Mouse (Mus musculus) macrophage (primary cell): ENCODE data around the gene Thy1. TPM values are rescaled to one million over a fixed set of nuclear protein-coding genes. Genes with fewer than 3 reads are reported as not detected.
A peak's percentile ranks its signal among the peaks of the same experiment; 100 is the strongest.

Experiments
- H3K27ac ChIP-seq: fragments of 350-480 bp; formaldehyde crosslinking; 2 replicates; pipeline ENCODE4 v1.9.0; 2021
- H3K36me3 ChIP-seq: fragments of 350-480 bp; formaldehyde crosslinking; 2 replicates; pipeline ENCODE4 v1.9.0; 2021; ENCODE audit errors: inconsistent target
- H3K4me3 ChIP-seq: fragments of 350-480 bp; formaldehyde crosslinking; 2 replicates; pipeline ENCODE4 v1.9.0; 2021; ENCODE audit errors: inconsistent target
- H3K79me2 ChIP-seq: fragments of 350-480 bp; formaldehyde crosslinking; 2 replicates; pipeline ENCODE4 v1.9.0; 2021; ENCODE audit errors: inconsistent target
- WGBS: methylation state at CpG from one replicate; pipeline ENCODE4 v1.1.7; 2026; ENCODE audit warnings: inconsistent platforms; ENCODE audit not compliant: missing documents; 5-methylcytosine and 5-hydroxymethylcytosine counted together
- polyA plus RNA-seq: library from polyadenylated mRNA; stranded (reverse); fragments of 250-400 nt; gene quantifications from 3 replicates; pipeline ENCODE4 v1.2.4, GENCODE M21; 2018; ENCODE audit warnings: inconsistent platforms

Thy1 gene
- polyA plus RNA-seq, 1 experiment from 2014 or later: 0.87 TPM

DNA sequence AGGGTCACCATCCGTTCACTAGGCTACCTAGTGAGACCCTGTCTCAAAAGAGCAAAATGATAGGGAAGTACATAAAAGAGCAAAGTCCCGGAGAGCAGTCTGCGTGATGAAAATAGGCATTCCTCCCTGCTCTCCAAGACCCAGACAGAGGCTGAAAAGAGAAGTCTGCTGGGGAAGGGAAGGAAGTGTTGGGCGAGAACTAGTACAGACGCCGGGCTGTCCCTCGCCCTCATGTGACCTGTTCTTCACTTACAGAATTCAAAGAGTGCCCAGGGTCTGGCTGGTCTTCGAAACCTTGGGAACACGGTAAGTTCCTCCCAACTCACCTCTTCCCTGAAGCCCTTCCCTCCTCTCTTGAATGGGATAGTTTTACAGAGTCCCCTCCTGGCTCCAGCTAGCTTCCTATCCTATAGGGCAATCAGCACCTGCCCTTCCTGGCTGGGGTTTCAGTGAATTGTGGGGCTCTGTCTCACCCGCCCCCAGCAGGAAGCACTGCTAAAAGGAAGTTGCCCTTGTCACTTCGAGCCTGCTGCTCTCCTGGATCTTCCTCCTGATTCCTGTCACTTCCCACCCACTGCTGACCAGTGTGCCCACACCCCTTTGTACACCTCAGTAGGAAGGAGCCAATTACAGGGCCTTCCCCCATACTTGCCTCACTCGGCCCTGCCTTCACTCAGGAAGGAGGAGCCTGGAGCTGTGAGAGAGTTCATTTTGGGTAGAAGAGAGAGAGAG lies 45.9 kb downstream of the Thy1 start:
- no peak overlapping the region; the same call in 1 of the 2 replicates for H3K4me3 ChIP-seq

GRCm38 (mm10) chr9:44093612-44094503 lies 50.7 kb downstream of the Thy1 start:
- Histone ChIP-seq H3K27ac (no peak overlapping the region), H3K79me2 (no peaks in the 10 kb centered on the region), H3K36me3 (peaks cover 7% of the 10 kb centered on the region; the same call in 1 of the 2 replicates), H3K4me3 (no peak overlapping the region)
- 50% methylated on average over 19 of the region's 24 CpGs for WGBS

More for the DNA sequence above, 45.9 kb downstream of the Thy1 start:
- Histone ChIP-seq H3K79me2 (no peaks in the 10 kb centered on the region), H3K36me3 (peaks cover 7% of the 10 kb centered on the region; the same call in 1 of the 2 replicates), H3K27ac (peak overlapping the region; percentile 89)
- 2% methylated on average over 12 of the region's 12 CpGs for WGBS

DNA sequence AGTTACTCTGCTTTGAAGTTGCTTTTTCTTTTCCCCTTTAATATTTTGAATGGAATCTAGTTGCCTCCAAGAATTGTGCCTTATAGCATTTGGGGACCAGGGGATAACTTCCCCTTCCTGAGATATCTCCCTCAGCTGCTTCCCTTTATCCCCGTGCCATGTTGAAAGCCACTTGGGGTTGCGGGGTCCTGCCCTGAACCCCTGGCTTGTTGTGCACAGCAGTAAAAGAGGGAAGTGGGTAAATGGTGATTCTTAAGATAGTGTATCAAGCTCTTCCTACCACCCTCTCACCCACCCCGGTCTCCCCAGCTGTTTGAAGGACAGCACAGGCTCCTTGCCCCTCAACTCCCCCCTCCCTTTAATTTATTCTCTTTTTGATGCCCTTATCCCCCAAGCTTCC lies 51.6 kb downstream of the Thy1 start:
- no peak overlapping the region for H3K27ac ChIP-seq
- WGBS: 29% methylated on average over 3 of the region's 3 CpGs
- H3K79me2 ChIP-seq: no peaks in the 10 kb centered on the region
- H3K36me3 ChIP-seq: peaks cover 7% of the 10 kb centered on the region; the same call in 1 of the 2 replicates
- no peak overlapping the region for H3K4me3 ChIP-seq

- WGBS: 93% methylated on average over 9 of the region's 9 CpGs
- Histone ChIP-seq H3K4me3 (no peak overlapping the region), H3K79me2 (no peaks in the 10 kb centered on the region), H3K36me3 (peaks cover 7% of the 10 kb centered on the region; the same call in 1 of the 2 replicates), H3K27ac (no peak overlapping the region)
Measured at GRCm38 (mm10) chr9:44095781-44096180, 52.6 kb downstream of the Thy1 start.

DNA sequence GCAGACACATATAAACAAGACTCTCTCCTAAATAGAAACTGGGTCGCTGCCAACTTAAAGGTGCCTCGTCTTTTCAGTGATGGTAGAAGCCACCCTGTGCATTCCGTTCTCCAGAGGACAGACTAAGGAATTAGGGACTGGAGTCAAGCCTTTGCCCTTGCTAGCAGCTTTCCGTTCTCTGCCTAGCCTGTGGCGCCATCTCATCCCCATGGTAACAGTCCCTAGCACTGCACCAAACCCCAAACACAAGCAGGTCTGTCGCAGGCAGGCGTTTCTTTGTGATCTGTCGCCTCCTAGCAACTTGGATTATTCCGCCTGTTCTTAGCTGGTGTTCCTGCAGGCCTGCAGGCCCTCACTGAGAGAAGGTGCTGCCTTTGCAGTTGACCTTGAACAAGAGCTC lies 53.4 kb downstream of the Thy1 start:
- Histone ChIP-seq H3K4me3 (no peak overlapping the region), H3K79me2 (no peaks in the 10 kb centered on the region), H3K27ac (no peak overlapping the region), H3K36me3 (peaks cover 7% of the 10 kb centered on the region; the same call in 1 of the 2 replicates)
- 90% methylated on average over 9 of the region's 9 CpGs for WGBS

Other genes with a start within 250 kb of the Thy1 start
- 0.59 to 3.4 TPM (median 2.0 TPM) in 3 replicates for gene Usp2, start 23.6 kb downstream of the Thy1 start, polyA plus RNA-seq
- gene Mfrp, start 58.3 kb downstream of the Thy1 start, polyA plus RNA-seq: not detected in 3 replicates
- not detected in 3 replicates for gene C1qtnf5, start 63.9 kb downstream of the Thy1 start, polyA plus RNA-seq
- gene Gm49380, start 70.1 kb downstream of the Thy1 start, polyA plus RNA-seq: 0.06 TPM in 1 of 3 replicates, not detected in the others
- 13.3 to 20.0 TPM (median 18.3 TPM) in 3 replicates for gene Rnf26, start 70.1 kb downstream of the Thy1 start, polyA plus RNA-seq
- 0.11 to 0.30 TPM in 2 of 3 replicates, not detected in the other for gene Mcam, start 91.1 kb downstream of the Thy1 start, polyA plus RNA-seq
- 37.9 to 51.2 TPM (median 42.7 TPM) in 3 replicates for gene Cbl, start 190.7 kb downstream of the Thy1 start, polyA plus RNA-seq
- not detected in 3 replicates for gene Ccdc153, start 197.3 kb downstream of the Thy1 start, polyA plus RNA-seq
- gene Pdzd3, start 208.1 kb downstream of the Thy1 start, polyA plus RNA-seq: not detected in 3 replicates
- gene Nlrx1, start 225.2 kb downstream of the Thy1 start, polyA plus RNA-seq: 3.3 to 8.7 TPM (median 6.8 TPM) in 3 replicates
- not detected in 3 replicates for gene Abcg4, start 245.2 kb downstream of the Thy1 start, polyA plus RNA-seq